Mouse (Mus musculus) adrenal gland, adult 2 months (tissue): ENCODE data around the gene Traf3ip2. TPM values are rescaled to one million over a fixed set of nuclear protein-coding genes. Genes with fewer than 3 reads are reported as not detected.

Source experiments
- DNase-seq: peaks from one replicate; pipeline ENCODE4 v3.0.0; 2021
- long read RNA-seq: library from polyadenylated mRNA; stranded (forward); transcript quantifications from one replicate; pipeline ENCODE4 v2.0.0, GENCODE M21; 2021
- polyA plus RNA-seq: library from polyadenylated mRNA; depleted of rRNA; stranded (reverse); fragments of >200 nt; gene quantifications from 2 replicates; pipeline ENCODE4 v1.2.3, GENCODE M21; 2012; rRNA removed
- total RNA-seq, 2 experiments: library from RNA; stranded (reverse); gene quantifications; 2 replicates each; pipeline ENCODE4 v1.2.3; 2021

Traf3ip2 gene
- total RNA-seq (10 to 100 TPM; 15.3 to 19.1 TPM), polyA plus RNA-seq (20.2 and 24.2 TPM in 2 replicates)
- long read RNA-seq, transcript Traf3ip2-201 (9 exons, 2,867 nt) = major isoform, 10 of 12 reads
- long read RNA-seq, partial matches to known transcripts = 1 of 12 reads
- long read RNA-seq, other reads (novel, unspliced or antisense) = 1 of 12 reads

- DNase-seq = no peak
Measured at GRCm38 (mm10) chr10:39612633-39612988, at the start of gene Traf3ip2. Traf3ip2 (plus strand) TSS chr10:39612934.

- no peak for DNase-seq
Measured at GRCm38 (mm10) chr10:39563552-39564223, 49.0 kb upstream of the Traf3ip2 start.

- DNase-seq = no peak
Measured at GRCm38 (mm10) chr10:39566901-39567300, 45.8 kb upstream of the Traf3ip2 start.

DNA sequence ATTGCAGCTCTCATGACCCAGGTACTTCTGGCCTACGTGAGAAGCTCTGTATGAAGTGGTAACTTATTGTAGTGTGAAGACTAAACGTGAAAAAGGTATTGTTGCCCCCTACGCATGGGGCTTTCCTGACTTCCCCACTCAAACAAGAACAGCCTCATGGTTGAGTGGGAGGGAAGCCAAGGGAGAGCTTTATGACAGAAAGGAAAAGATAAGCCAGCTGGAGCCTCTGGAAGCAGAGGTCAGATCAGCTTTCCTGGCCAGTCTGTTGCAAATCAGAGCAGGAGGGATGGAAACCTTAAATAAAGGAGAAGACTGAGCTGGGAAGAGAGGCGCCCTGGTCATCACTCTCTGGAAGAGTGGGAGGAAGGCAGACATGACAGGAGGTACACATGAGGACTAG, 43.7 kb upstream of the Traf3ip2 start:
- no peak for DNase-seq

DNA sequence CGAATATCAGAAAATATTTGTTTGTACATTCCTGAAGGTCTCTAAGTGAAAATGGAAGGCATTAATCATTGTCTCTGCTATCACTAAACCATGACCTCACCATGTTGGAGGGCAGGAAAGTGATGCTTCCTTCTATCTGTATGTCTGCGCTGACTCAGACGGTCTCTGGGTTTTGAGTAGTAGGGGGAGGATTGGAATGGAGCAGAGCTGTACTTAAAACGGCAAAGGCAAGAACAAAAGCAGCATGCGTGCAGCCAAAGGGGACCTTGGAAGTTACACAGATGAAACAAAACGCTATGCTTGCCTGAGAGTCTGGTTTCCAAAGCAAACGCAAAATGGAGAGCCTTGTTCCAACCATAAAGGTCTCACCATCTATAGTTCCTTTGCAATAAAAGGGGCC, 41.7 kb upstream of the Traf3ip2 start:
- DNase-seq = peak; percentile 53

GRCm38 (mm10) chr10:39572050-39572671, 40.6 kb upstream of the Traf3ip2 start:
- DNase-seq = no peak

GRCm38 (mm10) chr10:39572672-39573051, 40.1 kb upstream of the Traf3ip2 start:
- DNase-seq = no peak

DNA sequence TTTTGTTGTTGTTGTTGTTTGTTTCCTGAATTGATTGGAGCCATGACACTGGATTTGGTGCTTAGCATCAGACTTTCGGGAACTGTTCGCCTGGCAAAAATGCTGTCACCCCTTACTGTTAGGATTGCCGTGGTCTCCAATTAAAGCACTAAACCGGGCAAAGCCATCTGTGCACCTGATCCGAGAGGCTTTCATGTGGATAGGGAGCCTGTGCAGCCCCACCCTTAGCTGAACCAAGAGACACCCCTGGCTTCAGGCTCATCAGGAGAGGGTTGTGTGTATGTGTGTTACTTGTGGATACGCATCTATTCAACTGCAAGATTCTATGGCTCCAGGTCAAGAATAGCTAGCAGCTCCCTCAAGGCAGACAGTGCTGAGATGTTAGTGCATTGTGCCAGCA, 36.3 kb upstream of the Traf3ip2 start:
- no peak for DNase-seq

- DNase-seq = no peak
Measured at GRCm38 (mm10) chr10:39580477-39580876, 32.3 kb upstream of the Traf3ip2 start.

- DNase-seq = no peak
Measured at GRCm38 (mm10) chr10:39582385-39582784, 30.3 kb upstream of the Traf3ip2 start.

DNA sequence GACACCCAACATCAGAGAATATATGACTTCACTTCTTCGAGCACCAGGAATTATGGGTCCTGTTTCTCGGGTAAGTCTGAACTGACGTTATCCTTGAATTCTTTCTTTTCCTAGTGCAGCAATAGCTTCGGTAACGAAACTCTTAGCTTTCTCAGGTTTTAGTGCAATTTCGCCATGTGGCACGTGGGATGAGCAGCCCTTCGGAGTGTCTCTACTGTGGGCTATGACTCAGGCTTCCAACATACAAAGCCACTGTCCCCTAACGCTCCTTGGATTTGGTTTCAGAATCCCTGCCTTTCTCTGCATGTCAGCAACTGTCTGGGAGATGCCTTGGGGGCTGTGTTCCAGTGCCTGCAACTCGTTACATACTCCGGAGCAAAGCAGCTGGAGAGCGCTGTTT, 29.0 kb upstream of the Traf3ip2 start:
- DNase-seq = no peak

GRCm38 (mm10) chr10:39587290-39587925, 25.3 kb upstream of the Traf3ip2 start:
- DNase-seq = no peak

DNA sequence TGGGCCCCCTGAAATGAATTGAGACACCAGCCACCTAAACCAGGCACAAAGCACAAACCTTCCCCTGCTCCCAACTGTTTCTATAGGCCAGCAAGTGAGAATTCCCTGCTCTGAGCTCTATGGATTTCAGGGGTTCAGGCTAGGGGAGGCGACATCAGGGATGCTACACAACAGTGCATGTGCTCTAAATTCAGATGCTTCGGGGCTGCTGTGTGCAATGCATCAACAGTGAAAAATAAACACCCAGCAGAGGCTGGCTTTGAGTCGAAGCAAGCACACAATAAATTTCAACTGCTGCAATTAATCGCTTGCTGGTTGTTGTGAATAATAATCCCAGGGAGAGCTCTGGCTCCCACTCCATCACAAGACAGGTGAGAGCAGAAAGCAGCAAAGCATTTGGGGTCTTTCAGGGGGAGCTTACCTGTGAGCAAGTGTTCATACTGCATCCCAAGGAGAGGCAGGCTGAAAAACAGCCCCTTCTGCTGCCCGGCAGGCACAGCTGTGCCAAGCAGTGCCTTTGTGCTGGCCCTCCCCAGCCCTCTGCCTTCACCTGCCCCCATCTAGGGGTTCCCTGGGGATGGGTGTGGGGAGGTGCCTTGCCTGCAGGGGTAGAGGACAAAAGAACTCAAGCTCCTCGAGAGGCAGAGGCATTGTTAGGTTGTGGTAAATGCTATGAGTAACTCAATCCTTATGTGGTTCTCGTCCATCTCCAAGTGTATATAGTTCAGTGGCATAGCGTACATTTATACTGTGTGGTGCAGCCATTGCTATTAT, 24.6 kb upstream of the Traf3ip2 start:
- no peak for DNase-seq

- DNase-seq = no peak
Measured at GRCm38 (mm10) chr10:39589765-39590546, 22.8 kb upstream of the Traf3ip2 start.

DNA sequence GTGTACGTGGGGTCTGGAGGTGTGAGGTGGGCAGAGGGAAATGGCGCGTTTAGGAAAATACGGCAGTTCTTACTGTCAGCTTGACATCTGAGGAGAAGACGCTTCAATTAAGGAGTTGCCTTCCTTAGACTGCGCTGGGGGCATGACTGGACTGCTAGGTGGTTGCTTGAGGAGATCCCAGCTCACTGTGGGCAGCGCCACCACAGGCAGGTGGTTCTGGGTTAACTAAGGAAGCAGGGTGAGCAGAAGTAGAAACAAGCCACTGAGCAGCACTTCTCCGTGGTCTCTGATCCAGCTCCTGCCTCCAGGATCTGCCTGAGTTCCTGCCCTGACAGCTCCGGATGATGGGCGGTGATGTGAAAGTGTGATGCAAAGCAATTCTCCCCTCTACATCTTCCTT, 22.1 kb upstream of the Traf3ip2 start:
- DNase-seq = no peak

DNA sequence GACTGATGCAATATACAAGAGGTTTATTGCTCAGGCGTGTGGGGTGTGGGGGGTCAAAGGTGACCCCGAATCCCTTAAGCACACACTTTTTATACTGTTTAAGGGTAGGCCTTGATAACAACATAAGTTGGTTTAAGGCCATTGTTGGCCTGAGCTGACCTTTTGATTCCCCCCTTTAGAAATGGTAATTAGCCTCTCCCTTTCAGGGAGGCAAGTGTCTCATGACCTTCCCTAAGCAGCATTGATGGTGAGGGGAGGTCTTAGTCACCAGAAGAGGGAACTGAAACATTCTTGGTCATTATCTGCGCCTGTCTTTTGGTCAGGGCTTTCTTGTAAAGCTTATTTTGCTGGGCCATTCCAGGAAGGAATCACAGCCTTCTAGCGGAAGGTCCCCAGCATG, 20.2 kb upstream of the Traf3ip2 start:
- DNase-seq = no peak

DNA sequence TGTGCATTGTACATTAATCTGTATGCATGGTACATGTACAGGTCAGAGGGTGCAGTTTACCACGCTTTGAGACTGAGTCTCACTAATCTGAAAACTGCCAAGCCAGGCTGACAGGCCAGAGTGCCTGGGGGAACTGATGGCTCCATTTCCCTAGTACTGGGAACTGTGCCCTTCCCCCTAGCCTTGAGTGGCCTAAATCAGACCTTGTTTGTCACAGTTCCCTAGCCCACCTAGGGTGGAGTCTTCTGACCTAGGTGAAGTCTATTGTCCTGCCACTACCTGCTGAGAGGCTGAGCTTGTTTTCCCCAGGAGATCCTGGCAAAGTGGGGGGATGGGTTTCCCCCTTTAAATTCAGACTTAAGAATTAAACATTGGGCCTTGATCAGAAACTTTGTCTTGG, 18.0 kb upstream of the Traf3ip2 start:
- no peak for DNase-seq

DNA sequence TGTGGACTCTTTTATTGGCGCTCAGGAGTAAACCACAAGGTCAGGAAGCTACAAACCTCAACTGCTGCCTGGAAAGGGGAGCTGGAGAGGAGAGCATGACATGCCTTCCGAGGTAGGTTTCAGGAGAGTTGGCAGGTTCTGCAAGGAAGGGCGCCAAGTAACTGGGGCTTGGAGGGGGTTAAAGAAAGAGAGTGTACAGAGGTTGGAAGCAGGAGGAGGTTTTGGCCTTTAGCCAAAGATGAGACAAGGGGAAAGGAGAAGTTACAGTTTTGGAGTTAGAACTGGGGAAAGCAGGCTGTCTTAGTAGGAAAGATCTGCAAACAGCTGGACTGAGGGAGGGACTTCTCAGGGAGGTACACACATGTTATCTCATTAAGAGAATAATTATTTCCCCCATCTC, 16.9 kb upstream of the Traf3ip2 start:
- DNase-seq = no peak

DNA sequence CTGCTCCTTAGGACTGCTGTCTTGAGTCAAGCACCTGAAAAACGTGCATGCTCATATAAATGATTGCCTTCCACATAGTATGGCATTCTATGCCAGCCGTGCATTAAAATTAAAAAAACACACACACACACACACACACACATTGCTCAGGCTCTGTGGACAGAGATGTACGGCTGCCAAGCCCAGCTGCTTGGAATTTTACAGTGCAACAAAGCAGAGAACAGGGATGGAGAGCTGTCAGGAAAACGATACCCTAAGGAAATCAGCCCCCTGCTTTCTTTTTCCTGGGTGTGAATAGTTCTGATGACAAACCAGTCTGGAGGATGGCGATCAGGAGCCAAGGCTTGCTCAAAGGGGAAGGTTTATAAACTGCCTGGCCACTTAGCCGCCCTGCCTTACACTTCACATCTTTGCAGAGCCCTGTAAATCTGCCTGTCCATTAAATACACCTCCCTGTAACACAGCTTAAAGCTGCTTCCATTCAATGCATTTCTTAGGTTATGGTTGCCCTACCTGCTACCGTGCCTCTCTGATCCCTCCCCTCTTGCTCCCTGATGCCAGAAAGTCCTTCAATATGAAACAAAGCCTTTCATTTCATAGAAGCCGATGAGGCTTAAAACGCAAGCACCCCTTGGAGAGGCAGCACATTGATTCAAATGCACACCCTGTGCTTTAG, 15.5 kb upstream of the Traf3ip2 start:
- DNase-seq = no peak

GRCm38 (mm10) chr10:39597792-39598183, 14.9 kb upstream of the Traf3ip2 start:
- no peak for DNase-seq

DNA sequence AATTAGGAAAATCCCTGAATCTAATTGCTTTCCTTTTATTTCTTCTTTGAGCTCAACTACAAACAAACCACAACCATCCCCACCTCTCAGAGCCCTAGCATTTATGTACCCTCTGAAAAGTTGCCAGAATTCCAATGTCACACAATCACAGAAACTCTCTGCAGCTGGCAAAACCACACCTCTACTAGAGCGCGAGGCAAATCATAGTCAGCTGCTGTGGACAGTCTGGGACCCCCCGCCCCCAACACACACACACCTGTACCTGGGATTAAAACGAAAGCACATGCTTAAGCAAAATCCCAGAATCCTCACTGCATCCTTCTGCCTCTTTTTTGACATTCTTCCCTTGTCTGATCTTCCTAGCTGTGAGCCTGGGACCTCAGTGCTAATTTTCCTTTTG, 13.1 kb upstream of the Traf3ip2 start:
- DNase-seq = no peak
